Mouse (Mus musculus): ENCODE data around the gene Olfr658. TPM values are rescaled to one million over a fixed set of nuclear protein-coding genes. Genes with fewer than 3 reads are reported as not detected.

Olfr658 gene
- not detected in 2 replicates for polyA plus RNA-seq (2015; fragmentation: Nextera tagmentation; extraction: Ambion mirVana)

DNA sequence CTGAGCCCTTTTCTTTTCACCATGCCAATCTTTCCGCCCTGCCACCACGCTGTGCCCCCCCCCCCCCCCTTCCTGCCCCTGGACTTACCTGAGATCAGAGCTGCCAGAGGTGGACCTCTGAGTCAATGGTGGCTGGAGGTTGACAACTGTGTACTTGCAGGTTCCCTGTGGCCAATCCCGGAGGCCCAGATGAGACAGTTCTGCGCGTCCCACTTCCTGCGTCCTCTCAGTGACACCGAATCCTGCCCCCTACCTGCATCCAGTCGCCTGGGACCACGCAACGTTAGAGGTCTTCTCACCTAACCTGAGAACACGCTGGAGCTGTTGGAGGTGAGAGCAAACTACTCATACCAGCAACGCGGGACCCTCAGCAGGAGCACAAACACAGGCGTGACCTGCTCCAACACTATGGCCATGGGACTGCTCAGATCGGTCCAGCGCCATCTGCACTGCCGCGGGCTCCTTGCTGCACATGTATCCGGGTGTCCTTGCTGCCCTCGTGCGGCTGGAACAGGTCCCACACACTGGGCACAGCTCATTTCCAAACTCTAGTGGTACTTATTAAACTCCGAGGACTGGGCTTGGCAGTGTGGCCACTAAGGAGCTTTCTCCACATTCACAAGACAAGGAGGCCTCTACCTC is at the start of gene Olfr658:
Olfr658 (minus strand) TSS at position 465 of the 642 bp plus-strand sequence.
- Histone ChIP-seq H3K9me3 (replicated peaks; ENCODE audit: control insufficient read depth, low read length) (no peaks in the 10 kb centered on the region), H3K36me3 (ENCODE audit: control insufficient read depth, insufficient read depth) (no peaks in the 10 kb centered on the region), H3K4me3 (ENCODE audit: low read depth, low read length) (no peak within 1 kb of the TSS), H3K9ac (ENCODE audit: low read depth, low read length) (no peak within 1 kb of the TSS), H3K4me2 (ENCODE audit: low read depth, low read length) (no peak within 1 kb of the TSS), H3K4me1 (ENCODE audit: control insufficient read depth, low read depth, low read length) (no peaks in the 10 kb centered on the region), H3K27ac (ENCODE audit: low read length) (no peak within 1 kb of the TSS), H3K27me3 (ENCODE audit: control insufficient read depth, insufficient read depth, low read depth, low read length) (no peaks in the 10 kb centered on the region)
- WGBS (ENCODE audit: insufficient replicate concordance), result 19% methylated on average over 21 of the region's 22 CpGs
- 0 out of 2 replicates have a peak, but pooled peaks have one; percentile 30 for ATAC-seq (ENCODE audit: low read depth)

DNA sequence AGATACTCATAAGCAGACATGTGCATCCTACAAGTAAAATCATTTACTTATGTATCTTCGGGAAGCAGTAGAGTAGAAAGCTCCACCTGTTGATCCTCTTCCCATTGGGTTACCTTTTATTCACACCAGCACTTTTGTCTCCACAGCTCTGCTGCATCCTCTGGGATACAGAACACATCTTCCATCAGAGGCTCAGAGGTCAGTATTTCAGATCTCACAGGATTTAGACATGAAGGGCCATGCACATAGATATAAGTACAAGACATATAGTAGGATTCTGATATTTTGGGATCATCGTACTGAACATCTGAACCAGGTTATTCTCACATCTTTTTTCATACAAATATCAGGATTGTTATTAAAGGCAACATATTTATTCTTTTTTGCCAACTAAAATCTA is 39.1 kb upstream of the Olfr658 start, which contains the start of gene Olfr661:
Olfr661 (plus strand) TSS at position 301 of the 400 bp plus-strand sequence.
- Histone ChIP-seq H3K9ac (ENCODE audit: low read depth, low read length) (no peak within 1 kb of the TSS), H3K9me3 (replicated peaks; ENCODE audit: control insufficient read depth, low read length) (no peaks in the 10 kb centered on the region), H3K4me3 (ENCODE audit: low read depth, low read length) (no peak within 1 kb of the TSS), H3K27ac (ENCODE audit: low read length) (no peak within 1 kb of the TSS), H3K27me3 (ENCODE audit: control insufficient read depth, insufficient read depth, low read depth, low read length) (no peaks in the 10 kb centered on the region), H3K4me2 (ENCODE audit: low read depth, low read length) (no peak within 1 kb of the TSS), H3K4me1 (ENCODE audit: control insufficient read depth, low read depth, low read length) (no peaks in the 10 kb centered on the region), H3K36me3 (ENCODE audit: control insufficient read depth, insufficient read depth) (no peaks in the 10 kb centered on the region)
- WGBS (ENCODE audit: insufficient replicate concordance), result 55% methylated on average over 2 of the region's 2 CpGs
- no peak for ATAC-seq (ENCODE audit: low read depth)

DNA sequence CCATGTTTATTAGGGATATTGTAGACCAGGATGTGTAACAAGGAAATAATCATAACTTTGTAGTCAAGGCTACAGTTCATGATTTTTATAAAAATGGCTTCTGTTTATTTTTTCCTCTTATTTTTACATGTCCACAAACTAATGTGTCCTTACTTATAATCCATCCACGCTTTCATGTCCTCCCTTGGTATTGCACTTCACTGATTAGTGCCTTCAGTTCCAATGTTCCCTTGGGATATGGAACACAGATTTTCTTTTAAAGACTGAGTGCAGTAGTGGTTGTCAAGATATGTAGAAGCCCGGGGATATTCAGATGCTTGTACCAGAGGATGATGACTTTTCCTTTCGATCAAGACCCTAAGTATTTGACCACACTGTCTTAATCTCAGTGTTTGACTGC is 19.3 kb upstream of the Olfr658 start, which contains the start of gene Olfr659:
Olfr659 (plus strand) TSS at position 301 of the 400 bp plus-strand sequence.
- Histone ChIP-seq H3K4me1 (ENCODE audit: control insufficient read depth, low read depth, low read length) (no peaks in the 10 kb centered on the region), H3K27me3 (ENCODE audit: control insufficient read depth, insufficient read depth, low read depth, low read length) (no peaks in the 10 kb centered on the region), H3K4me3 (ENCODE audit: low read depth, low read length) (no peak within 1 kb of the TSS), H3K9me3 (replicated peaks; ENCODE audit: control insufficient read depth, low read length) (no peaks in the 10 kb centered on the region), H3K36me3 (ENCODE audit: control insufficient read depth, insufficient read depth) (no peaks in the 10 kb centered on the region), H3K4me2 (ENCODE audit: low read depth, low read length) (no peak within 1 kb of the TSS), H3K27ac (ENCODE audit: low read length) (no peak within 1 kb of the TSS), H3K9ac (ENCODE audit: low read depth, low read length) (no peak within 1 kb of the TSS)
- 57% methylated on average over 3 of the region's 3 CpGs for whole genome bisulfite sequencing (ENCODE audit: insufficient replicate concordance)
- ATAC-seq (ENCODE audit: low read depth), result no peak

DNA sequence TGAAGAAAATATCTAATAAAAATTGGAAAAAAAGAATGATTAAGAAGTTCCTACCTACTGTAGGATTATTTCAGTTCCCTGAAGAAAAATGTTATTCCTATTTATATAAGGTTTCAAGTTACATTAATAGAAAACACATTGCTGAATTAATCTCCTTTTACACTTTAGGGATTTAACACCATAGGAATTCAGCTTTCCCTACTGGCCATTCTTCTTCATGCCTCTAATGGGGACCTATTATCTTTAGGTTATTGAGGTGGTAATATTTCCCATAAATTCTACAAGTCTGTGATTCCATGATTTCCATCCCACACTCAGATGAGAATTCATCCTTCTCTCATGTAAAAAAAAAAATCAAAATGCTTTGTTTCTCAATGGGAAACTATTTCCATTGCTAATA is 22.6 kb downstream of the Olfr658 start, which contains the start of gene Olfr657:
Olfr657 (plus strand) TSS at position 301 of the 400 bp plus-strand sequence.
- Histone ChIP-seq H3K9me3 (replicated peaks; ENCODE audit: control insufficient read depth, low read length) (no peaks in the 10 kb centered on the region), H3K4me1 (ENCODE audit: control insufficient read depth, low read depth, low read length) (no peaks in the 10 kb centered on the region), H3K9ac (ENCODE audit: low read depth, low read length) (no peak within 1 kb of the TSS), H3K36me3 (ENCODE audit: control insufficient read depth, insufficient read depth) (no peaks in the 10 kb centered on the region), H3K4me3 (ENCODE audit: low read depth, low read length) (no peak within 1 kb of the TSS), H3K27me3 (ENCODE audit: control insufficient read depth, insufficient read depth, low read depth, low read length) (no peaks in the 10 kb centered on the region), H3K27ac (ENCODE audit: low read length) (no peak within 1 kb of the TSS), H3K4me2 (ENCODE audit: low read depth, low read length) (no peak within 1 kb of the TSS)
- ATAC-seq (ENCODE audit: low read depth), result no peak

DNA sequence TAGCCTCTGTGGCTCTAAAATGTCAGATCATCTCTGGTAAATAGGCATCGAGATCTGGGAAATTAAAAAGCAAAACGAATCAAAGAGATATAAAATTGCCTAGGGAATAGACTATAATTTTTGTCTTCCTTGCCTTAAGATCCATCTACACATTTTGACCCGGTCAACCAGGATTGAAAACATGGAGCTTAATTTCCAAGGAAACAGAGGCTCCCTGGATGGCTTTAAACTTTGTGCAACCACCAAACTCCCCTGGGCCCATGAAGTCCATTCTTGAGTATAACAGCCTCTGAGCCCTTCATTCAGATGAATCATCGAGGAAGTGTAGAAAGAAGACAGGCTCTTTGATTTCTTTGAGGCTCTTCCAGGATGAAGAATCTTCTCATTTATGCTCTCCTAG is 33.5 kb downstream of the Olfr658 start, which contains the start of gene Olfr656:
Olfr656 (plus strand) TSS at position 301 of the 400 bp plus-strand sequence.
- no peak for ATAC-seq (ENCODE audit: low read depth)
- Histone ChIP-seq H3K9me3 (replicated peaks; ENCODE audit: control insufficient read depth, low read length) (no peaks in the 10 kb centered on the region), H3K27me3 (ENCODE audit: control insufficient read depth, insufficient read depth, low read depth, low read length) (no peaks in the 10 kb centered on the region), H3K4me1 (ENCODE audit: control insufficient read depth, low read depth, low read length) (no peaks in the 10 kb centered on the region), H3K27ac (ENCODE audit: low read length) (no peak within 1 kb of the TSS), H3K4me2 (ENCODE audit: low read depth, low read length) (no peak within 1 kb of the TSS), H3K36me3 (ENCODE audit: control insufficient read depth, insufficient read depth) (no peaks in the 10 kb centered on the region), H3K9ac (ENCODE audit: low read depth, low read length) (no peak within 1 kb of the TSS), H3K4me3 (ENCODE audit: low read depth, low read length) (no peak within 1 kb of the TSS)
- WGBS (ENCODE audit: insufficient replicate concordance), result 46% methylated on average over 4 of the region's 4 CpGs

DNA sequence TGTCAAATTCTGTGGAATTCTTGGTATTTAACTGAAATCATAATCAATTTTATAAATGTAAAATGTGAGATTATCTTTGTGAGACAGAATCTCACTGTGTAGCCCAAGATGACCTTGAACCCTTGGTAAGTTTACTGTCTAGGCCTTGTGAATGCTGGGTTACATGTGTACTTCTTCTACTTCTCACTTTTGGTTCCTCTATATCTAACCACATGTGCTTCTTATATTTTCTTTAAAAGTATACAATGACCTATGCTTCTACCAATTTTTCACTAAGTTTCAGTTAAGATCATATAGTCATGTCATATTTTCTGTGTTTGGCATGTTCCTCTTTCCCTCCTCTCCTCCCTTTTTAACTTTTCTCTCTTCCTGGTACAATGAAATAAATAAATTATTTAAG is 42.4 kb downstream of the Olfr658 start:
- Histone ChIP-seq H3K4me3 (ENCODE audit: low read depth, low read length) (no peak overlapping the region), H3K4me1 (ENCODE audit: control insufficient read depth, low read depth, low read length) (no peaks in the 10 kb centered on the region), H3K27me3 (ENCODE audit: control insufficient read depth, insufficient read depth, low read depth, low read length) (no peaks in the 10 kb centered on the region), H3K36me3 (ENCODE audit: control insufficient read depth, insufficient read depth) (no peaks in the 10 kb centered on the region), H3K4me2 (ENCODE audit: low read depth, low read length) (no peak overlapping the region), H3K9ac (ENCODE audit: low read depth, low read length) (no peak overlapping the region), H3K27ac (ENCODE audit: low read length) (no peak overlapping the region), H3K9me3 (replicated peaks; ENCODE audit: control insufficient read depth, low read length) (no peaks in the 10 kb centered on the region)
- ATAC-seq (ENCODE audit: low read depth), result no peak

DNA sequence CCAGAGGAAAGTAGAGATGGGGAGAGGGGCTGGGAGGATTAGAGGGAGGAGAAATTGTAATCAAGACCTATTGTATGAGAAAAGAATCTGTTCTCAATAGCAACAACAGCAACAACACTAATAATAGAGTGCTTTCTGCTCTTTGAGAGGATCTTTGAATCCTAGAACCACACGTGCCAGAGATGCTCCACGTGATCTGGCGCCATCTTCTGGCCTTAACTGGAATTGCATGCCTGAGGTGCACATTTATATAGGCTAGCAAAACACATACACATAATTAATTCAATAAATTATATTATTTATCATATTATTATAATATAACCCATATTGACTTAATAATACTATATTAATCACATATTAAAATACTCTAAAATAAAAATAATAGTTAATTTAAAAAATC is 43.9 kb downstream of the Olfr658 start:
- no peak for ATAC-seq (ENCODE audit: low read depth)
- no peak overlapping the region for H3K4me2 ChIP-seq (ENCODE audit: low read depth, low read length)
- H3K4me3 ChIP-seq (ENCODE audit: low read depth, low read length), result no peak overlapping the region
- H3K9me3 ChIP-seq (replicated peaks; ENCODE audit: control insufficient read depth, low read length), result no peaks in the 10 kb centered on the region
- H3K27me3 ChIP-seq (ENCODE audit: control insufficient read depth, insufficient read depth, low read depth, low read length), result no peaks in the 10 kb centered on the region
- 1% methylated on average over 3 of the region's 3 CpGs for WGBS (ENCODE audit: insufficient replicate concordance)
- H3K4me1 ChIP-seq (ENCODE audit: control insufficient read depth, low read depth, low read length), result no peaks in the 10 kb centered on the region
- H3K27ac ChIP-seq (ENCODE audit: low read length), result no peak overlapping the region
- H3K9ac ChIP-seq (ENCODE audit: low read depth, low read length), result no peak overlapping the region
- no peaks in the 10 kb centered on the region for H3K36me3 ChIP-seq (ENCODE audit: control insufficient read depth, insufficient read depth)

DNA sequence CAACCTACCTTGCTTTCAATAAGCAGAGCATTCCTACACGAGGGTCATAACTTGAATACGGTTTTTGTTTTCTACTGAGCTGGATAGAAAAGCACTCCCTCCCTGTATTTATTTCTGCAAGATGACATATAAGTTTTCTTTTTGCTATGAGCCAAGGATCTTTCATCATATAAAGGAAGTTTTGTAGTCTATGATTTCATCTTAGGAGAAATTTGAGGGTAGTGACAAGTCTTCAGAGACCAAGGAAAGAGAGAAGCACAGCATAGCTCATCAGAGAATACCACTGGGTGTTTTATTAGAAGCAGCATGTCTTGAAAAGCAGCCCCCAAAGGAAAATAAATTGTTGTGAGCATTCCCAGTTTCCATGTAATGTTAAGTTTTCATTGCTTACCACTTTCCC is 45.4 kb downstream of the Olfr658 start, which contains the start of gene Olfr655:
Olfr655 (minus strand) TSS at position 101 of the 400 bp plus-strand sequence.
- no peak within 1 kb of the TSS for H3K4me2 ChIP-seq (ENCODE audit: low read depth, low read length)
- no peak for ATAC-seq (ENCODE audit: low read depth)
- no peak within 1 kb of the TSS for H3K9ac ChIP-seq (ENCODE audit: low read depth, low read length)
- H3K9me3 ChIP-seq (replicated peaks; ENCODE audit: control insufficient read depth, low read length), result no peaks in the 10 kb centered on the region
- no peaks in the 10 kb centered on the region for H3K4me1 ChIP-seq (ENCODE audit: control insufficient read depth, low read depth, low read length)
- WGBS (ENCODE audit: insufficient replicate concordance), result 61% methylated on average over 2 of the region's 2 CpGs
- H3K27ac ChIP-seq (ENCODE audit: low read length), result no peak within 1 kb of the TSS
- no peak within 1 kb of the TSS for H3K4me3 ChIP-seq (ENCODE audit: low read depth, low read length)
- H3K36me3 ChIP-seq (ENCODE audit: control insufficient read depth, insufficient read depth), result no peaks in the 10 kb centered on the region
- no peaks in the 10 kb centered on the region for H3K27me3 ChIP-seq (ENCODE audit: control insufficient read depth, insufficient read depth, low read depth, low read length)
